Mouse (Mus musculus) neural tube, embryonic 15.5 days (tissue): ENCODE data around the gene Psmd2. TPM values are rescaled to one million over a fixed set of nuclear protein-coding genes. Genes with fewer than 3 reads are reported as not detected.

Source experiments
- ATAC-seq: fragments of 200-750 bp; cut with Nextera tagmentation; 2 replicates; pipeline ENCODE4 v1.8.0; 2017; ENCODE audit warnings: mild to moderate bottlenecking, moderate TSS enrichment, moderate library complexity; ENCODE audit not compliant: low FRiP score
- H3K27ac ChIP-seq: fragments of 300-500 bp; sonication (generic); replicated peaks from 2 replicates; pipeline ENCODE4 v1.5.1; 2015; ENCODE audit warnings: mild to moderate bottlenecking, inconsistent platforms
- H3K27me3 ChIP-seq: fragments of 300-500 bp; sonication (generic); replicated peaks from 2 replicates; pipeline ENCODE4 v1.6.1; 2015; ENCODE audit warnings: inconsistent platforms
- H3K36me3 ChIP-seq: fragments of 300-500 bp; sonication (generic); 2 replicates; pipeline ENCODE4 v1.6.1; 2015; ENCODE audit warnings: inconsistent platforms
- H3K4me1 ChIP-seq: fragments of 300-500 bp; sonication (generic); 2 replicates; pipeline ENCODE4 v1.6.1; 2015; ENCODE audit warnings: inconsistent platforms
- H3K4me2 ChIP-seq: fragments of 300-500 bp; sonication (generic); 2 replicates; pipeline ENCODE4 v1.6.1; 2015; ENCODE audit warnings: inconsistent platforms, mild to moderate bottlenecking, moderate library complexity
- H3K4me3 ChIP-seq: fragments of 300-500 bp; sonication (generic); replicated peaks from 2 replicates; pipeline ENCODE4 v1.5.1; 2015; ENCODE audit warnings: mild to moderate bottlenecking, inconsistent platforms
- H3K9ac ChIP-seq: fragments of 300-500 bp; sonication (generic); replicated peaks from 2 replicates; pipeline ENCODE4 v1.6.1; 2015; ENCODE audit warnings: mild to moderate bottlenecking, inconsistent platforms
- H3K9me3 ChIP-seq: fragments of 300-500 bp; sonication (generic); replicated peaks from 2 replicates; pipeline ENCODE4 v1.6.1; 2016; ENCODE audit warnings: inconsistent platforms
- WGBS: fragments of 180-500 bp; shearing (Covaris S2); methylation state at CpG from one replicate; pipeline ENCODE4 v1.1.7; 2015; ENCODE audit warnings: mixed read lengths; 5-methylcytosine and 5-hydroxymethylcytosine counted together
- polyA plus RNA-seq: library from polyadenylated mRNA; unstranded; fragments of >200 nt; fragmentation: Nextera tagmentation; extraction: Ambion mirVana; gene quantifications from 2 replicates; pipeline ENCODE4 v1.2.1, GENCODE M21; 2015

The Psmd2 gene
- polyA plus RNA-seq, 1 experiment from 2014 or later, result 342 TPM

- WGBS, result 89% methylated on average over 3 of the region's 3 CpGs
- Histone ChIP-seq H3K4me3 (no peak overlapping the region), H3K4me1 (peaks cover 22% of the 10 kb centered on the region), H3K4me2 (no peak overlapping the region), H3K27me3 (no peaks in the 10 kb centered on the region), H3K27ac (no peak overlapping the region), H3K9me3 (no peaks in the 10 kb centered on the region), H3K36me3 (peaks cover 8% of the 10 kb centered on the region), H3K9ac (no peak overlapping the region)
- ATAC-seq, result no peak
Measured at GRCm38 (mm10) chr16:20670291-20670690, 18.8 kb downstream of the Psmd2 start.

- Histone ChIP-seq H3K27ac (no peak overlapping the region), H3K4me2 (peak overlapping the region; percentile 97), H3K9ac (no peak overlapping the region), H3K4me3 (peak overlapping the region; percentile 94), H3K9me3 (no peaks in the 10 kb centered on the region), H3K27me3 (no peaks in the 10 kb centered on the region), H3K4me1 (peaks cover 23% of the 10 kb centered on the region), H3K36me3 (peaks cover 22% of the 10 kb centered on the region)
- no peak for ATAC-seq
- 26% methylated on average over 6 of the region's 6 CpGs for WGBS
Measured at GRCm38 (mm10) chr16:20671886-20672285, 20.4 kb downstream of the Psmd2 start.

GRCm38 (mm10) chr16:20672500-20672902, 21.0 kb downstream of the Psmd2 start:
- peak overlapping the region; percentile 97 for H3K4me2 ChIP-seq
- H3K4me3 ChIP-seq, result peak overlapping the region; percentile 94
- H3K27ac ChIP-seq, result peak overlapping the region; percentile 87
- peaks cover 23% of the 10 kb centered on the region for H3K4me1 ChIP-seq
- H3K27me3 ChIP-seq, result no peaks in the 10 kb centered on the region
- WGBS, result under 1% methylated on average over 31 of the region's 38 CpGs
- peaks cover 28% of the 10 kb centered on the region for H3K36me3 ChIP-seq
- ATAC-seq, result peak; percentile 98
- peak overlapping the region; percentile 89 for H3K9ac ChIP-seq
- H3K9me3 ChIP-seq, result no peaks in the 10 kb centered on the region

- peak; percentile 84 for ATAC-seq
Measured at GRCm38 (mm10) chr16:20672965-20673705, 21.7 kb downstream of the Psmd2 start.

GRCm38 (mm10) chr16:20673706-20674303, 22.4 kb downstream of the Psmd2 start:
- Histone ChIP-seq H3K4me1 (peaks cover 26% of the 10 kb centered on the region), H3K9ac (peak overlapping the region; percentile 89), H3K36me3 (peaks cover 41% of the 10 kb centered on the region), H3K4me2 (peak overlapping the region; percentile 97), H3K9me3 (no peaks in the 10 kb centered on the region), H3K4me3 (peak overlapping the region; percentile 94), H3K27ac (peak overlapping the region; percentile 87), H3K27me3 (no peaks in the 10 kb centered on the region)
- 12% methylated on average over 14 of the region's 14 CpGs for WGBS
- ATAC-seq, result no peak

More at GRCm38 (mm10) chr16:20672965-20673705, 21.7 kb downstream of the Psmd2 start:
- Histone ChIP-seq H3K27ac (peak overlapping the region; percentile 87), H3K9ac (peak overlapping the region; percentile 89), H3K4me2 (peak overlapping the region; percentile 97), H3K4me3 (peak overlapping the region; percentile 94), H3K27me3 (no peaks in the 10 kb centered on the region), H3K9me3 (no peaks in the 10 kb centered on the region), H3K36me3 (peaks cover 34% of the 10 kb centered on the region), H3K4me1 (peaks cover 26% of the 10 kb centered on the region)
- 1% methylated on average over 51 of the region's 78 CpGs for WGBS

GRCm38 (mm10) chr16:20675213-20675612, 23.8 kb downstream of the Psmd2 start:
- no peak overlapping the region for H3K27ac ChIP-seq
- peaks cover 26% of the 10 kb centered on the region for H3K4me1 ChIP-seq
- no peak overlapping the region for H3K9ac ChIP-seq
- H3K36me3 ChIP-seq, result peaks cover 54% of the 10 kb centered on the region
- 0 out of 2 replicates have a peak overlapping the region, but pooled peaks have one; percentile 97 for H3K4me2 ChIP-seq
- H3K4me3 ChIP-seq, result no peak overlapping the region
- WGBS, result 93% methylated on average over 6 of the region's 6 CpGs
- no peaks in the 10 kb centered on the region for H3K27me3 ChIP-seq
- no peak for ATAC-seq
- H3K9me3 ChIP-seq, result no peaks in the 10 kb centered on the region

GRCm38 (mm10) chr16:20676702-20677101, 25.2 kb downstream of the Psmd2 start:
- Histone ChIP-seq H3K9ac (no peak overlapping the region), H3K27me3 (no peaks in the 10 kb centered on the region), H3K4me1 (peaks cover 26% of the 10 kb centered on the region), H3K4me3 (no peak overlapping the region), H3K4me2 (no peak overlapping the region), H3K27ac (no peak overlapping the region), H3K36me3 (peaks cover 69% of the 10 kb centered on the region), H3K9me3 (no peaks in the 10 kb centered on the region)
- ATAC-seq, result no peak
- 84% methylated on average over 4 of the region's 4 CpGs for WGBS

GRCm38 (mm10) chr16:20677380-20677779, 25.9 kb downstream of the Psmd2 start:
- H3K4me3 ChIP-seq, result no peak overlapping the region
- no peak for ATAC-seq
- peaks cover 21% of the 10 kb centered on the region for H3K4me1 ChIP-seq
- no peaks in the 10 kb centered on the region for H3K9me3 ChIP-seq
- H3K9ac ChIP-seq, result no peak overlapping the region
- 92% methylated on average over 5 of the region's 5 CpGs for WGBS
- H3K27ac ChIP-seq, result no peak overlapping the region
- H3K36me3 ChIP-seq, result peaks cover 76% of the 10 kb centered on the region
- no peak overlapping the region for H3K4me2 ChIP-seq
- no peaks in the 10 kb centered on the region for H3K27me3 ChIP-seq

- H3K36me3 ChIP-seq, result peaks cover 83% of the 10 kb centered on the region
- no peak overlapping the region for H3K4me3 ChIP-seq
- no peak overlapping the region for H3K4me2 ChIP-seq
- no peaks in the 10 kb centered on the region for H3K9me3 ChIP-seq
- no peak overlapping the region for H3K9ac ChIP-seq
- peaks cover 21% of the 10 kb centered on the region for H3K4me1 ChIP-seq
- no peaks in the 10 kb centered on the region for H3K27me3 ChIP-seq
- no peak for ATAC-seq
- no peak overlapping the region for H3K27ac ChIP-seq
- 76% methylated on average over 10 of the region's 10 CpGs for WGBS
Measured at GRCm38 (mm10) chr16:20677974-20678675, 26.7 kb downstream of the Psmd2 start.

GRCm38 (mm10) chr16:20690774-20691173, 39.3 kb downstream of the Psmd2 start:
- WGBS, result 87% methylated on average over 3 of the region's 3 CpGs
- no peak overlapping the region for H3K4me2 ChIP-seq
- H3K36me3 ChIP-seq, result peaks cover 64% of the 10 kb centered on the region
- H3K27ac ChIP-seq, result no peak overlapping the region
- H3K9me3 ChIP-seq, result no peaks in the 10 kb centered on the region
- H3K9ac ChIP-seq, result no peak overlapping the region
- H3K4me1 ChIP-seq, result peaks cover 33% of the 10 kb centered on the region
- ATAC-seq, result no peak
- no peaks in the 10 kb centered on the region for H3K27me3 ChIP-seq
- H3K4me3 ChIP-seq, result no peak overlapping the region

- H3K4me1 ChIP-seq, result peaks cover 41% of the 10 kb centered on the region
- peaks cover 55% of the 10 kb centered on the region for H3K36me3 ChIP-seq
- WGBS, result 88% methylated on average over 1 of the region's 1 CpGs
- H3K9ac ChIP-seq, result no peak overlapping the region
- no peak for ATAC-seq
- no peak overlapping the region for H3K27ac ChIP-seq
- H3K4me3 ChIP-seq, result no peak overlapping the region
- H3K27me3 ChIP-seq, result no peaks in the 10 kb centered on the region
- H3K4me2 ChIP-seq, result no peak overlapping the region
- no peaks in the 10 kb centered on the region for H3K9me3 ChIP-seq
Measured at GRCm38 (mm10) chr16:20691617-20692016, 40.2 kb downstream of the Psmd2 start.
